Mouse (Mus musculus) lung, postnatal 0 days (tissue): Measurements from ENCODE around the gene Arfrp1. TPM values are rescaled to one million over a fixed set of nuclear protein-coding genes. Genes with fewer than 3 reads are reported as not detected.
A peak's percentile ranks its signal among the peaks of the same experiment; 100 is the strongest.

Experiments
- ATAC-seq: fragments of 200-750 bp; cut with Nextera tagmentation; 2 replicates; pipeline ENCODE4 v1.8.0; 2017; ENCODE audit warnings: moderate library complexity
- DNase-seq: peaks from one replicate; pipeline ENCODE4 v3.0.0-alpha.2; 2016; ENCODE audit warnings: low spot score
- H3K27ac ChIP-seq: fragments of 300-500 bp; sonication (generic); 2 replicates; pipeline ENCODE4 v1.5.1; 2014; ENCODE audit warnings: antibody characterized with exemption, mild to moderate bottlenecking, low read length, mixed read lengths
- H3K27me3 ChIP-seq: fragments of 300-500 bp; sonication (generic); replicated peaks from 2 replicates; pipeline ENCODE4 v1.6.1; 2014; ENCODE audit warnings: low read length, mixed read lengths; ENCODE audit not compliant: insufficient read depth
- H3K36me3 ChIP-seq: fragments of 300-500 bp; sonication (generic); 2 replicates; pipeline ENCODE4 v1.6.1; 2014; ENCODE audit warnings: low read length, mixed read lengths; ENCODE audit not compliant: insufficient read depth
- H3K4me1 ChIP-seq: fragments of 300-500 bp; sonication (generic); 2 replicates; pipeline ENCODE4 v1.6.1; 2014; ENCODE audit warnings: antibody characterized with exemption, low read depth, low read length, mixed read lengths; ENCODE audit not compliant: insufficient read depth
- H3K4me2 ChIP-seq: fragments of 300-500 bp; sonication (generic); replicated peaks from 2 replicates; pipeline ENCODE4 v1.6.1; 2014; ENCODE audit warnings: low read depth, mild to moderate bottlenecking, low read length, moderate library complexity, mixed read lengths
- H3K4me3 ChIP-seq: fragments of 300-500 bp; sonication (generic); 2 replicates; pipeline ENCODE4 v1.5.1; 2014; ENCODE audit warnings: low read depth, low read length
- H3K9ac ChIP-seq: fragments of 300-500 bp; sonication (generic); replicated peaks from 2 replicates; pipeline ENCODE4 v1.6.1; 2014; ENCODE audit warnings: low read depth, mild to moderate bottlenecking
- H3K9me3 ChIP-seq: fragments of 300-500 bp; sonication (generic); 2 replicates; pipeline ENCODE4 v1.6.1; 2016; ENCODE audit warnings: low read length, mixed read lengths
- CTCF ChIP-seq: IDR thresholded peaks from 2 replicates; pipeline ENCODE4 v1.5.1; 2016; ENCODE audit warnings: antibody characterized with exemption, mild to moderate bottlenecking
- EP300 ChIP-seq: IDR thresholded peaks from 2 replicates; pipeline ENCODE4 v1.6.1; 2016; ENCODE audit warnings: antibody characterized with exemption, mild to moderate bottlenecking, control low read depth
- WGBS: fragments of 180-500 bp; shearing (Covaris S2); extraction: QIAGEN DNeasy Blood & Tissue Kit; methylation state at CpG from one replicate; pipeline ENCODE4 v1.1.7; 2014; 5-methylcytosine and 5-hydroxymethylcytosine counted together
- polyA plus RNA-seq: library from polyadenylated mRNA; unstranded; fragments of >200 nt; fragmentation: Nextera tagmentation; extraction: Ambion mirVana; gene quantifications from 2 replicates; pipeline ENCODE4 v1.2.1, GENCODE M21; 2015

Arfrp1 gene
- polyA plus RNA-seq, 1 experiment from 2014 or later: 46.6 TPM

GRCm38 (mm10) chr2:181313344-181314079, 51.7 kb downstream of the Arfrp1 start:
- no peak overlapping the region for H3K4me3 ChIP-seq
- WGBS: 4% methylated on average over 35 of the region's 35 CpGs
- ATAC-seq: peak; percentile 4; the same call in 1 of the 2 replicates
- H3K36me3 ChIP-seq: no peaks in the 10 kb centered on the region
- no peak for TF ChIP-seq CTCF
- TF ChIP-seq EP300: no peak
- no peaks in the 10 kb centered on the region for H3K4me1 ChIP-seq
- H3K27me3 ChIP-seq: peaks cover 19% of the 10 kb centered on the region
- no peak overlapping the region for H3K9ac ChIP-seq
- H3K27ac ChIP-seq: no peak overlapping the region
- no peak for DNase-seq
- H3K9me3 ChIP-seq: no peaks in the 10 kb centered on the region
- H3K4me2 ChIP-seq: peak overlapping the region; percentile 14

- no peak for DNase-seq
- Histone ChIP-seq H3K36me3 (no peaks in the 10 kb centered on the region), H3K9me3 (no peaks in the 10 kb centered on the region), H3K27me3 (peaks cover 19% of the 10 kb centered on the region), H3K4me2 (no peak overlapping the region), H3K27ac (no peak overlapping the region), H3K9ac (no peak overlapping the region), H3K4me1 (no peaks in the 10 kb centered on the region), H3K4me3 (no peak overlapping the region)
- 14% methylated on average over 5 of the region's 5 CpGs for WGBS
- no peak for ATAC-seq
- TF ChIP-seq EP300 (no peak), CTCF (no peak)
Observed at GRCm38 (mm10) chr2:181313006-181313343, 52.2 kb downstream of the Arfrp1 start.

- TF ChIP-seq EP300 (no peak), CTCF (no peak)
- Histone ChIP-seq H3K27me3 (peaks cover 19% of the 10 kb centered on the region), H3K9ac (no peak overlapping the region), H3K9me3 (no peaks in the 10 kb centered on the region), H3K36me3 (no peaks in the 10 kb centered on the region), H3K4me3 (no peak overlapping the region), H3K27ac (no peak overlapping the region), H3K4me2 (no peak overlapping the region), H3K4me1 (no peaks in the 10 kb centered on the region)
- DNase-seq (no peak), ATAC-seq (no peak)
- WGBS: 69% methylated on average over 3 of the region's 3 CpGs
Observed at GRCm38 (mm10) chr2:181312435-181312834, 52.8 kb downstream of the Arfrp1 start.

Other genes starting within 250 kb of the Arfrp1 start
- gene Kcnq2, start 230.1 kb downstream of the Arfrp1 start, polyA plus RNA-seq: 0.04 TPM in 1 of 2 replicates, not detected in the other
- gene Eef1a2, start 208.4 kb downstream of the Arfrp1 start, polyA plus RNA-seq: 0.14 and 0.20 TPM in 2 replicates
- gene Ppdpf, start 178.2 kb downstream of the Arfrp1 start, polyA plus RNA-seq: 261 and 262 TPM in 2 replicates
- gene Ptk6, start 162.6 kb downstream of the Arfrp1 start, polyA plus RNA-seq: 0.23 and 0.25 TPM in 2 replicates
- 2.5 and 2.6 TPM in 2 replicates for gene Srms, start 152.2 kb downstream of the Arfrp1 start, polyA plus RNA-seq
- gene Fndc11, start 145.4 kb downstream of the Arfrp1 start, polyA plus RNA-seq: 0.86 and 0.91 TPM in 2 replicates
- gene Helz2, start 123.4 kb downstream of the Arfrp1 start, polyA plus RNA-seq: 3.1 and 3.5 TPM in 2 replicates
- 7.6 and 7.8 TPM in 2 replicates for gene Gmeb2, start 77.4 kb downstream of the Arfrp1 start, polyA plus RNA-seq
- gene Stmn3, start 50.9 kb downstream of the Arfrp1 start, polyA plus RNA-seq: 0.51 and 0.95 TPM in 2 replicates
- 8.0 and 10.4 TPM in 2 replicates for gene Rtel1, start 45.7 kb downstream of the Arfrp1 start, polyA plus RNA-seq
- gene Zgpat, start 476 bp downstream of the Arfrp1 start, polyA plus RNA-seq: 22.9 and 26.8 TPM in 2 replicates
- gene Lime1, start 14.7 kb upstream of the Arfrp1 start, polyA plus RNA-seq: 12.2 and 13.5 TPM in 2 replicates
- 11.2 and 14.8 TPM in 2 replicates for gene Zbtb46, start 94.0 kb upstream of the Arfrp1 start, polyA plus RNA-seq
- 0.21 and 0.25 TPM in 2 replicates for gene Abhd16b, start 127.8 kb upstream of the Arfrp1 start, polyA plus RNA-seq
- 131 and 135 TPM in 2 replicates for gene Tpd52l2, start 131.7 kb upstream of the Arfrp1 start, polyA plus RNA-seq
- 57.2 and 59.5 TPM in 2 replicates for gene Dnajc5, start 155.1 kb upstream of the Arfrp1 start, polyA plus RNA-seq
- gene Uckl1, start 219.5 kb upstream of the Arfrp1 start, polyA plus RNA-seq: 41.8 and 43.3 TPM in 2 replicates
- 32.3 and 33.6 TPM in 2 replicates for gene Prpf6, start 226.5 kb upstream of the Arfrp1 start, polyA plus RNA-seq
- 21.8 and 24.4 TPM in 2 replicates for gene Zfp512b, start 227.4 kb upstream of the Arfrp1 start, polyA plus RNA-seq
- 20.8 and 21.3 TPM in 2 replicates for gene Samd10, start 233.8 kb upstream of the Arfrp1 start, polyA plus RNA-seq